Mouse (Mus musculus): ENCODE measurements around the gene Enkd1. TPM values are rescaled to one million over a fixed set of nuclear protein-coding genes. Genes with fewer than 3 reads are reported as not detected.

Gene Enkd1
- total and polyA plus RNA-seq, 3 experiments, result 22.0 to 42.6 TPM; not detected in 1

- Histone ChIP-seq H3K79me2 (ENCODE audit: control insufficient read depth, insufficient read depth, low read length, poor library complexity) (no peaks in the 10 kb centered on the region), H3K27me3 (ENCODE audit: control insufficient read depth in 1 of 2, insufficient read depth in 2 of 2, low read length in 2 of 2) (no peaks in the 10 kb centered on the region), H3K9ac (ENCODE audit: control insufficient read depth, low read depth, low read length, poor library complexity, severe bottlenecking) (no peak overlapping the region), H3K36me3 (ENCODE audit: control insufficient read depth in 1 of 2, insufficient read depth in 2 of 2, low read length in 2 of 2) (no peaks in the 10 kb centered on the region), H3K4me1 (ENCODE audit: control insufficient read depth in 1 of 2, insufficient read depth in 2 of 2, low read length in 2 of 2) (no peaks in the 10 kb centered on the region), H3K27ac (ENCODE audit: control insufficient read depth, low read depth, low read length) (no peak overlapping the region), H3K9me3 (replicated peaks; ENCODE audit: insufficient read depth, low read length) (no peaks in the 10 kb centered on the region), H3K4me3 (ENCODE audit: control insufficient read depth in 1 of 2, insufficient read depth in 1 of 2, low read depth in 2 of 2, low read length in 2 of 2) (no peak overlapping the region)
- no peak for TF ChIP-seq GABPA (IDR thresholded peaks at IDR 0.05; ENCODE audit: low read depth, low read length)
- no peak for TF ChIP-seq UBTF (IDR thresholded peaks at IDR 0.05; ENCODE audit: borderline replicate concordance, insufficient read depth, low read depth, low read length)
- TF ChIP-seq EP300 (IDR thresholded peaks at IDR 0.05; ENCODE audit: low read depth in 1 of 2, low read length in 2 of 2), result no peak
- no peak for TF ChIP-seq SIN3A (IDR thresholded peaks at IDR 0.05; ENCODE audit: low read length)
- DNase-seq (ENCODE audit: low read depth, low spot score), result no peak
These were observed 42.6 kb upstream of the Enkd1 start for GRCm38 (mm10) chr8:105750606-105751005.

GRCm38 (mm10) chr8:105743301-105743700 lies 35.3 kb upstream of the Enkd1 start:
- no peak overlapping the region for H3K4me3 ChIP-seq (ENCODE audit: control insufficient read depth in 1 of 2, insufficient read depth in 1 of 2, low read depth in 2 of 2, low read length in 2 of 2)

GRCm38 (mm10) chr8:105739216-105739615 lies 31.2 kb upstream of the Enkd1 start:
- Histone ChIP-seq H3K36me3 (ENCODE audit: control insufficient read depth in 1 of 2, insufficient read depth in 2 of 2, low read length in 2 of 2) (no peaks in the 10 kb centered on the region), H3K9ac (ENCODE audit: control insufficient read depth, low read depth, low read length, poor library complexity, severe bottlenecking) (no peak overlapping the region), H3K79me2 (ENCODE audit: control insufficient read depth, insufficient read depth, low read length, poor library complexity) (no peaks in the 10 kb centered on the region), H3K27ac (ENCODE audit: control insufficient read depth, low read depth, low read length) (no peak overlapping the region), H3K4me1 (ENCODE audit: control insufficient read depth in 1 of 2, insufficient read depth in 2 of 2, low read length in 2 of 2) (no peaks in the 10 kb centered on the region), H3K27me3 (ENCODE audit: control insufficient read depth in 1 of 2, insufficient read depth in 2 of 2, low read length in 2 of 2) (no peaks in the 10 kb centered on the region), H3K4me3 (ENCODE audit: control insufficient read depth in 1 of 2, insufficient read depth in 1 of 2, low read depth in 2 of 2, low read length in 2 of 2) (no peak overlapping the region), H3K9me3 (replicated peaks; ENCODE audit: insufficient read depth, low read length) (no peaks in the 10 kb centered on the region)
- TF ChIP-seq NELFE (IDR thresholded peaks at IDR 0.05; ENCODE audit: low read depth, low read length) (no peak), CHD1 (IDR thresholded peaks at IDR 0.05; ENCODE audit: low read depth, low read length) (no peak)
- no peak for DNase-seq (ENCODE audit: low read depth, low spot score)

More at GRCm38 (mm10) chr8:105743301-105743700, 35.3 kb upstream of the Enkd1 start:
- no peak for DNase-seq (ENCODE audit: low read depth, low spot score)
- no peak for TF ChIP-seq POLR2AphosphoS5 (IDR thresholded peaks at IDR 0.05; ENCODE audit: borderline replicate concordance, low read depth, low read length)
- TF ChIP-seq POLR2A (IDR thresholded peaks at IDR 0.05; ENCODE audit: control insufficient read depth in 1 of 2, insufficient read depth in 1 of 2, low read depth in 1 of 2, low read length in 2 of 2, poor library complexity in 1 of 2), result no peak
- no peak for TF ChIP-seq CHD2 (IDR thresholded peaks at IDR 0.05; ENCODE audit: low read length)
- no peak for TF ChIP-seq MAFK (IDR thresholded peaks at IDR 0.05; ENCODE audit: borderline replicate concordance, low read depth, low read length)
- TF ChIP-seq GATA1 (IDR thresholded peaks at IDR 0.05; ENCODE audit: low read depth, low read length), result no peak
- no peak for TF ChIP-seq MEF2A (IDR thresholded peaks at IDR 0.05; ENCODE audit: extremely low read depth, insufficient replicate concordance, low read depth, low read length, poor library complexity, severe bottlenecking)
- TF ChIP-seq MAX (IDR thresholded peaks at IDR 0.05; ENCODE audit: low read length), result no peak
- no peak for TF ChIP-seq ZNF384 (IDR thresholded peaks at IDR 0.05; ENCODE audit: low read depth, low read length)
- TF ChIP-seq CHD1 (IDR thresholded peaks at IDR 0.05; ENCODE audit: low read depth, low read length), result no peak
- no peak for TF ChIP-seq TCF12 (IDR thresholded peaks at IDR 0.05; ENCODE audit: low read depth, low read length)
- TF ChIP-seq TBP (IDR thresholded peaks at IDR 0.05; ENCODE audit: low read depth, low read length), result no peak
- TF ChIP-seq SIN3A (IDR thresholded peaks at IDR 0.05; ENCODE audit: low read length), result no peak
- no peak for TF ChIP-seq BHLHE40 (IDR thresholded peaks at IDR 0.05; ENCODE audit: borderline replicate concordance, low read depth, low read length)
- TF ChIP-seq NELFE (IDR thresholded peaks at IDR 0.05; ENCODE audit: low read depth, low read length), result no peak
- no peak for TF ChIP-seq ZKSCAN1 (IDR thresholded peaks at IDR 0.05; ENCODE audit: low read depth, low read length)
- no peaks in the 10 kb centered on the region for H3K27me3 ChIP-seq (ENCODE audit: control insufficient read depth in 1 of 2, insufficient read depth in 2 of 2, low read length in 2 of 2)
- no peak overlapping the region for H3K27ac ChIP-seq (ENCODE audit: control insufficient read depth, low read depth, low read length)
- H3K9ac ChIP-seq (ENCODE audit: control insufficient read depth, low read depth, low read length, poor library complexity, severe bottlenecking), result no peak overlapping the region
- H3K36me3 ChIP-seq (ENCODE audit: control insufficient read depth in 1 of 2, insufficient read depth in 2 of 2, low read length in 2 of 2), result no peaks in the 10 kb centered on the region
- no peaks in the 10 kb centered on the region for H3K4me1 ChIP-seq (ENCODE audit: control insufficient read depth in 1 of 2, insufficient read depth in 2 of 2, low read length in 2 of 2)
- no peaks in the 10 kb centered on the region for H3K9me3 ChIP-seq (replicated peaks; ENCODE audit: insufficient read depth, low read length)
- no peaks in the 10 kb centered on the region for H3K79me2 ChIP-seq (ENCODE audit: control insufficient read depth, insufficient read depth, low read length, poor library complexity)

Measured in MEL (cell line).